Mouse (Mus musculus) ES-E14 (cell line): ENCODE results near the gene Usp32. TPM values are rescaled to one million over a fixed set of nuclear protein-coding genes. Genes with fewer than 3 reads are reported as not detected.

Source experiments
- DNase-seq: peaks from one replicate; pipeline ENCODE4 v3.0.0-alpha.2; 2013; ENCODE audit warnings: low read depth, low spot score
- H3K27ac ChIP-seq: 2 replicates; pipeline ENCODE4 v1.5.1; 2012; ENCODE audit warnings: low read depth, mild to moderate bottlenecking, low read length, moderate library complexity, mixed read lengths; ENCODE audit not compliant: poor library complexity, insufficient read depth, severe bottlenecking
- H3K36me3 ChIP-seq: 2 replicates; pipeline ENCODE4 v1.6.1; 2012; ENCODE audit warnings: mild to moderate bottlenecking, low read length, moderate library complexity, mixed read lengths; ENCODE audit not compliant: control insufficient read depth, poor library complexity, insufficient read depth, severe bottlenecking
- H3K4me1 ChIP-seq, 2 experiments: fragments of 150-350 bp in 1 of 2; sonication (generic) in 1 of 2; 2 replicates each; pipeline ENCODE4 v1.6.1; 2012; ENCODE audit warnings: low read length in 2 of 2, mild to moderate bottlenecking in 1 of 2, mixed read lengths in 1 of 2; ENCODE audit not compliant: control insufficient read depth in 2 of 2, insufficient read depth in 2 of 2, poor library complexity in 1 of 2
- H3K4me3 ChIP-seq, 2 experiments: fragments of 150-350 bp in 1 of 2; sonication (generic) in 1 of 2; 2 replicates each; pipeline ENCODE4 v1.5.1; 2012; ENCODE audit warnings: low read length in 2 of 2, low read depth in 1 of 2, mild to moderate bottlenecking in 1 of 2, mixed read lengths in 1 of 2; ENCODE audit not compliant: insufficient read depth in 1 of 2, poor library complexity in 1 of 2, severe bottlenecking in 1 of 2
- H3K9ac ChIP-seq: 2 replicates; pipeline ENCODE4 v1.6.1; 2012; ENCODE audit warnings: low read depth, mild to moderate bottlenecking, low read length, mixed read lengths; ENCODE audit not compliant: poor library complexity, insufficient read depth, severe bottlenecking
- H3K9me3 ChIP-seq: fragments of 150-350 bp; sonication (generic); 2 replicates; pipeline ENCODE4 v1.6.1; 2012; ENCODE audit warnings: low read depth, mild to moderate bottlenecking, low read length; ENCODE audit not compliant: control insufficient read depth, insufficient read depth
- CHD2 ChIP-seq: IDR thresholded peaks from 2 replicates; pipeline ENCODE4 v1.6.1; 2014; ENCODE audit warnings: mild to moderate bottlenecking, low read depth, low read length, inconsistent platforms
- HCFC1 ChIP-seq: IDR thresholded peaks from 2 replicates; pipeline ENCODE4 v1.6.1; 2012; ENCODE audit warnings: low read length, inconsistent platforms, borderline replicate concordance; ENCODE audit not compliant: insufficient read depth
- MAFK ChIP-seq: IDR thresholded peaks from 2 replicates; pipeline ENCODE4 v1.6.1; 2014; ENCODE audit warnings: mild to moderate bottlenecking, low read depth, low read length, inconsistent platforms; ENCODE audit not compliant: insufficient read depth
- ZC3H11A ChIP-seq: IDR thresholded peaks from 2 replicates; pipeline ENCODE4 v1.6.1; 2012; ENCODE audit warnings: low read depth, mild to moderate bottlenecking, inconsistent platforms, low read length, borderline replicate concordance
- ZNF384 ChIP-seq: IDR thresholded peaks from 2 replicates; pipeline ENCODE4 v1.6.1; 2012; ENCODE audit warnings: low read depth, low read length, inconsistent platforms
- in situ Hi-C, 2 experiments: fragments of 600-800 bp; cut with MboI; formaldehyde crosslinking; loops; one replicate each; pipeline ENCODE4 v1.15.1; 2025; ENCODE audit warnings: low sequenced_read_pairs in 2 of 2, inconsistent platforms in 1 of 2; ENCODE audit not compliant: unreplicated experiment in 2 of 2
- total RNA-seq: library from RNA; depleted of rRNA; stranded (reverse); fragments of 300-350 nt; gene quantifications from 2 replicates; pipeline ENCODE4 v1.2.3, GENCODE M21; 2012

The Usp32 gene
- total RNA-seq, 1 experiment: 20.1 TPM

GRCm38 (mm10) chr11:85128883-85129282 is 11.1 kb downstream of the Usp32 start:
- Histone ChIP-seq H3K36me3 (no peaks in the 10 kb centered on the region), H3K4me3 (no peak overlapping the region), H3K9me3 (no peaks in the 10 kb centered on the region), H3K4me1 (no peaks in the 10 kb centered on the region), H3K27ac (no peak overlapping the region), H3K9ac (no peak overlapping the region)
- DNase-seq: no peak
- TF ChIP-seq ZNF384 (no peak), ZC3H11A (no peak), CHD2 (no peak), MAFK (no peak), HCFC1 (no peak)
- in situ Hi-C loops: no loop called here

- Histone ChIP-seq H3K4me1 (no peaks in the 10 kb centered on the region), H3K4me3 (no peak overlapping the region), H3K27ac (no peak overlapping the region), H3K36me3 (no peaks in the 10 kb centered on the region), H3K9me3 (no peaks in the 10 kb centered on the region), H3K9ac (no peak overlapping the region)
- no peak for DNase-seq
- in situ Hi-C loops: no loop called here
- TF ChIP-seq ZNF384: no peak
- TF ChIP-seq MAFK: no peak
- no peak for TF ChIP-seq ZC3H11A
- TF ChIP-seq HCFC1: no peak
Measured at GRCm38 (mm10) chr11:85126257-85127102, 13.5 kb downstream of the Usp32 start.

GRCm38 (mm10) chr11:85123267-85123992 is 16.5 kb downstream of the Usp32 start:
- TF ChIP-seq CHD2: no peak
- no peak for TF ChIP-seq MAFK
- TF ChIP-seq ZNF384: no peak
- TF ChIP-seq ZC3H11A: no peak
- no peak for TF ChIP-seq HCFC1
- no peak overlapping the region for H3K27ac ChIP-seq
- in situ Hi-C loops: no loop called here

GRCm38 (mm10) chr11:85122073-85122472 is 17.9 kb downstream of the Usp32 start:
- no peaks in the 10 kb centered on the region for H3K4me1 ChIP-seq
- no peak for DNase-seq
- no peaks in the 10 kb centered on the region for H3K36me3 ChIP-seq
- H3K27ac ChIP-seq: no peak overlapping the region
- no peaks in the 10 kb centered on the region for H3K9me3 ChIP-seq
- no peak overlapping the region for H3K9ac ChIP-seq
- TF ChIP-seq MAFK (no peak), ZC3H11A (no peak), HCFC1 (no peak), CHD2 (no peak), ZNF384 (no peak)
- no peak overlapping the region for H3K4me3 ChIP-seq
- in situ Hi-C loops: no loop called here

More at GRCm38 (mm10) chr11:85123267-85123992, 16.5 kb downstream of the Usp32 start:
- Histone ChIP-seq H3K36me3 (no peaks in the 10 kb centered on the region), H3K4me3 (no peak overlapping the region), H3K4me1 (no peaks in the 10 kb centered on the region), H3K9ac (no peak overlapping the region), H3K9me3 (no peaks in the 10 kb centered on the region)
- no peak for DNase-seq

- in situ Hi-C loops: no loop called here
- Histone ChIP-seq H3K9me3 (no peaks in the 10 kb centered on the region), H3K4me3 (no peak overlapping the region), H3K9ac (no peak overlapping the region), H3K4me1 (no peaks in the 10 kb centered on the region), H3K36me3 (no peaks in the 10 kb centered on the region), H3K27ac (no peak overlapping the region)
- no peak for TF ChIP-seq HCFC1
- TF ChIP-seq ZNF384: no peak
- no peak for TF ChIP-seq MAFK
- TF ChIP-seq CHD2: no peak
- TF ChIP-seq ZC3H11A: no peak
- no peak for DNase-seq
Measured at GRCm38 (mm10) chr11:85117160-85117559, 22.8 kb downstream of the Usp32 start.
